Mouse (Mus musculus): ENCODE measurements at regions not wholly inside any gene's neighbourhood (a gene's known extent, or its start where the extent isn't known, plus 50 kb on each side); places are given as distances from the start of the nearest gene placed in this dataset.

GRCm38 (mm10) chr9:23535872-23536271, 313.0 kb downstream of the Bmper start:
- in situ Hi-C loops (cut with MboI; ENCODE audit: low pct_ligation_motif_present, low pct_unique_long_range_greater_than_20kb, low sequenced_read_pairs), result no loop called here

GRCm38 (mm10) chr9:23538051-23538450, 315.2 kb downstream of the Bmper start:
- dilution Hi-C loops (cut with MboI; ENCODE audit: extremely low pct_ligation_motif_present, extremely low pct_unique_long_range_greater_than_20kb, low sequenced_read_pairs) (no loop called here), in situ Hi-C loops (cut with MboI; ENCODE audit: low pct_ligation_motif_present, low pct_unique_long_range_greater_than_20kb, low sequenced_read_pairs) (no loop called here)
- Histone ChIP-seq H3K79me2 (replicated peaks; ENCODE audit: control insufficient read depth, extremely low read depth, insufficient read depth, poor library complexity, severe bottlenecking) (no peaks in the 10 kb centered on the region), H3K27me3 (replicated peaks) (no peaks in the 10 kb centered on the region), H3K36me3 (replicated peaks in 1 of 2; ENCODE audit: control insufficient read depth in 1 of 2, insufficient read depth in 1 of 2, low read length in 1 of 2) (no peaks in the 10 kb centered on the region), H3K4me3 (replicated peaks in 1 of 3; ENCODE audit: low read depth in 2 of 3, low read length in 2 of 3, poor library complexity in 1 of 3) (no peak overlapping the region), H3K4me2 (ENCODE audit: insufficient read depth, low read depth, poor library complexity, severe bottlenecking) (no peak overlapping the region), H3K9ac (ENCODE audit: insufficient read depth, low read depth) (no peak overlapping the region), H3K4me1 (ENCODE audit: control insufficient read depth in 1 of 2, insufficient read depth in 2 of 2) (no peaks in the 10 kb centered on the region), H3K9me3 (replicated peaks; ENCODE audit: low read length) (no peaks in the 10 kb centered on the region), H3K27ac (ENCODE audit: insufficient read depth, low read depth) (no peak overlapping the region)
- DNase-seq (ENCODE audit: extremely low read depth), result no peak
- TF ChIP-seq ZNF384 (IDR thresholded peaks at IDR 0.05; ENCODE audit: low read depth, low read length) (no peak), UBTF (IDR thresholded peaks at IDR 0.05; ENCODE audit: low read depth, low read length) (no peak), NRF1 (IDR thresholded peaks at IDR 0.05; ENCODE audit: low read depth, low read length) (no peak), JUN (IDR thresholded peaks at IDR 0.05; ENCODE audit: insufficient read depth, low read depth, low read length) (no peak)

More at GRCm38 (mm10) chr9:23535872-23536271, 313.0 kb downstream of the Bmper start:
- no peak overlapping the region for H3K4me3 ChIP-seq (replicated peaks in 1 of 3; ENCODE audit: low read depth in 2 of 3, low read length in 2 of 3, poor library complexity in 1 of 3)
- no peak overlapping the region for H3K9ac ChIP-seq (ENCODE audit: insufficient read depth, low read depth)
- no peaks in the 10 kb centered on the region for H3K4me1 ChIP-seq (ENCODE audit: control insufficient read depth in 1 of 2, insufficient read depth in 2 of 2)
- no peak overlapping the region for H3K27ac ChIP-seq (ENCODE audit: insufficient read depth, low read depth)
- H3K79me2 ChIP-seq (replicated peaks; ENCODE audit: control insufficient read depth, extremely low read depth, insufficient read depth, poor library complexity, severe bottlenecking), result no peaks in the 10 kb centered on the region
- no peak overlapping the region for H3K4me2 ChIP-seq (ENCODE audit: insufficient read depth, low read depth, poor library complexity, severe bottlenecking)
- no peaks in the 10 kb centered on the region for H3K27me3 ChIP-seq (replicated peaks)
- no peak for TF ChIP-seq CHD2 (IDR thresholded peaks at IDR 0.05; ENCODE audit: low read length)
- TF ChIP-seq GABPA (IDR thresholded peaks at IDR 0.05; ENCODE audit: insufficient replicate concordance, low read depth, low read length), result no peak
- no peak for TF ChIP-seq SMC3 (IDR thresholded peaks at IDR 0.05; ENCODE audit: low read depth, low read length)
- TF ChIP-seq TCF12 (IDR thresholded peaks at IDR 0.05; ENCODE audit: low read depth, low read length), result no peak
- no peak for TF ChIP-seq JUN (IDR thresholded peaks at IDR 0.05; ENCODE audit: insufficient read depth, low read depth, low read length)
- no peak for TF ChIP-seq JUND (conservative IDR thresholded peaks at IDR 0.05; ENCODE audit: low read depth, low read length)
- no peak for TF ChIP-seq ZNF384 (IDR thresholded peaks at IDR 0.05; ENCODE audit: low read depth, low read length)
- no peak for TF ChIP-seq NRF1 (IDR thresholded peaks at IDR 0.05; ENCODE audit: low read depth, low read length)
- no peak for TF ChIP-seq RCOR1 (conservative IDR thresholded peaks at IDR 0.05; ENCODE audit: low read depth, low read length)
- TF ChIP-seq ZC3H11A (IDR thresholded peaks at IDR 0.05; ENCODE audit: low read depth, low read length), result no peak
- no peak for TF ChIP-seq E2F4 (IDR thresholded peaks at IDR 0.05; ENCODE audit: insufficient replicate concordance, low read depth, low read length)
- TF ChIP-seq MAFK (IDR thresholded peaks at IDR 0.05; ENCODE audit: insufficient replicate concordance, low read length), result no peak
- TF ChIP-seq USF1 (IDR thresholded peaks at IDR 0.05; ENCODE audit: low read depth, low read length), result no peak
- TF ChIP-seq PAX5 (IDR thresholded peaks at IDR 0.05; ENCODE audit: low read length), result no peak
- no peak for TF ChIP-seq CTCF (conservative IDR thresholded peaks at IDR 0.05 in 1 of 2, IDR thresholded peaks at IDR 0.05 in 1 of 2; ENCODE audit: low read depth in 2 of 2, low read length in 2 of 2)
- TF ChIP-seq UBTF (IDR thresholded peaks at IDR 0.05; ENCODE audit: low read depth, low read length), result no peak
- no peaks in the 10 kb centered on the region for H3K9me3 ChIP-seq (replicated peaks; ENCODE audit: low read length)
- no peaks in the 10 kb centered on the region for H3K36me3 ChIP-seq (replicated peaks in 1 of 2; ENCODE audit: control insufficient read depth in 1 of 2, insufficient read depth in 1 of 2, low read length in 1 of 2)
- dilution Hi-C loops (cut with MboI; ENCODE audit: extremely low pct_ligation_motif_present, extremely low pct_unique_long_range_greater_than_20kb, low sequenced_read_pairs), result no loop called here
- no peak for DNase-seq (ENCODE audit: extremely low read depth)

Measured in CH12.LX (cell line).